Mouse (Mus musculus) c-Kit-positive CD71-negative TER-119-negative erythroid progenitor cells, embryonic 14.5 days (primary cell): ENCODE data around the gene Bcr.

Experiments
- DNase-seq: peaks from one replicate; pipeline ENCODE4 v3.0.0-alpha.2; 2013; ENCODE audit warnings: low read depth

Bcr gene

GRCm38 (mm10) chr10:75130372-75131046 lies 70.1 kb downstream of the Bcr start:
- DNase-seq: no peak

GRCm38 (mm10) chr10:75131625-75132024 lies 71.2 kb downstream of the Bcr start:
- DNase-seq: no peak

GRCm38 (mm10) chr10:75134861-75135517 lies 74.6 kb downstream of the Bcr start:
- DNase-seq: no peak

GRCm38 (mm10) chr10:75135518-75136162 lies 75.2 kb downstream of the Bcr start:
- no peak for DNase-seq

GRCm38 (mm10) chr10:75137148-75137547 lies 76.8 kb downstream of the Bcr start:
- DNase-seq: peak; percentile 65

- DNase-seq: no peak
Observed at GRCm38 (mm10) chr10:75145221-75145620, 84.8 kb downstream of the Bcr start.

- peak; percentile 73 for DNase-seq
Observed at GRCm38 (mm10) chr10:75146001-75146400, 85.6 kb downstream of the Bcr start.

- DNase-seq: no peak
Observed at GRCm38 (mm10) chr10:75146619-75147018, 86.2 kb downstream of the Bcr start.

- DNase-seq: no peak
Observed at GRCm38 (mm10) chr10:75148295-75148694, 87.9 kb downstream of the Bcr start.

- no peak for DNase-seq
Observed at GRCm38 (mm10) chr10:75150361-75150760, 90.0 kb downstream of the Bcr start.

- DNase-seq: peak; percentile 67
Observed at GRCm38 (mm10) chr10:75151311-75151710, 90.9 kb downstream of the Bcr start.

GRCm38 (mm10) chr10:75156835-75157234 lies 96.4 kb downstream of the Bcr start:
- DNase-seq: no peak

GRCm38 (mm10) chr10:75157713-75158112 lies 97.3 kb downstream of the Bcr start:
- DNase-seq: no peak

GRCm38 (mm10) chr10:75158356-75158755 lies 98.0 kb downstream of the Bcr start:
- DNase-seq: no peak

GRCm38 (mm10) chr10:75160171-75160900 lies 99.9 kb downstream of the Bcr start:
- DNase-seq: no peak

- DNase-seq: no peak
Observed at GRCm38 (mm10) chr10:75165825-75166481, 105.6 kb downstream of the Bcr start.

- no peak for DNase-seq
Observed at GRCm38 (mm10) chr10:75166601-75167000, 106.2 kb downstream of the Bcr start.

- DNase-seq: peak; percentile 32
Observed at GRCm38 (mm10) chr10:75170207-75170850, 109.9 kb downstream of the Bcr start.

GRCm38 (mm10) chr10:75173056-75173455 lies 112.7 kb downstream of the Bcr start:
- no peak for DNase-seq

GRCm38 (mm10) chr10:75173712-75174111 lies 113.3 kb downstream of the Bcr start:
- no peak for DNase-seq

GRCm38 (mm10) chr10:75176494-75176893 lies 116.1 kb downstream of the Bcr start:
- DNase-seq: no peak
